Mouse (Mus musculus) ES-Bruce4 (cell line): ENCODE measurements around the gene Dnaja3. TPM values are rescaled to one million over a fixed set of nuclear protein-coding genes. Genes with fewer than 3 reads are reported as not detected.

ENCODE experiments used
- H3K27ac ChIP-seq: 2 replicates; pipeline ENCODE4 v1.5.1; 2012; ENCODE audit warnings: low read length, inconsistent platforms; ENCODE audit not compliant: insufficient read depth
- H3K27me3 ChIP-seq: 2 replicates; pipeline ENCODE4 v1.6.1; 2012; ENCODE audit warnings: mild to moderate bottlenecking, low read length, inconsistent platforms; ENCODE audit not compliant: control insufficient read depth, poor library complexity, insufficient read depth, severe bottlenecking
- H3K36me3 ChIP-seq: 2 replicates; pipeline ENCODE4 v1.6.1; 2012; ENCODE audit warnings: inconsistent platforms, mild to moderate bottlenecking, low read length, moderate library complexity; ENCODE audit not compliant: control insufficient read depth, poor library complexity, insufficient read depth, severe bottlenecking
- H3K4me1 ChIP-seq: one replicate; pipeline ENCODE4 v1.8.1; 2011; ENCODE audit warnings: low read length; ENCODE audit not compliant: control insufficient read depth, insufficient read depth
- H3K4me3 ChIP-seq: 2 replicates; pipeline ENCODE4 v1.5.1; 2011; ENCODE audit warnings: low read depth, mild to moderate bottlenecking, low read length
- H3K9ac ChIP-seq: 2 replicates; pipeline ENCODE4 v1.6.1; 2012; ENCODE audit warnings: low read depth, mild to moderate bottlenecking, inconsistent platforms; ENCODE audit not compliant: poor library complexity, severe bottlenecking
- H3K9me3 ChIP-seq: replicated peaks from 2 replicates; pipeline ENCODE4 v1.6.1; 2012; ENCODE audit warnings: mild to moderate bottlenecking, low read length, inconsistent platforms; ENCODE audit not compliant: control insufficient read depth, poor library complexity, insufficient read depth, severe bottlenecking
- CTCF ChIP-seq: IDR thresholded peaks from one replicate; pipeline ENCODE4 v1.8.1; 2011; ENCODE audit warnings: low read depth, low read length
- EP300 ChIP-seq: IDR thresholded peaks from 2 replicates; pipeline ENCODE4 v1.6.1; 2011; ENCODE audit warnings: low read depth, low read length; ENCODE audit not compliant: insufficient read depth
- POLR2A ChIP-seq: IDR thresholded peaks from one replicate; pipeline ENCODE4 v1.8.1; 2011; ENCODE audit warnings: low read length; ENCODE audit not compliant: insufficient read depth
- polyA plus RNA-seq: library from polyadenylated mRNA; stranded (reverse); fragments of >200 nt; gene quantifications from 2 replicates; pipeline ENCODE4 v1.2.4, GENCODE M21; 2011; ENCODE audit warnings: low read depth; ENCODE audit not compliant: missing spikeins, insufficient read depth, insufficient read length

Gene Dnaja3
- polyA plus RNA-seq, 1 experiment = 55.9 TPM

DNA sequence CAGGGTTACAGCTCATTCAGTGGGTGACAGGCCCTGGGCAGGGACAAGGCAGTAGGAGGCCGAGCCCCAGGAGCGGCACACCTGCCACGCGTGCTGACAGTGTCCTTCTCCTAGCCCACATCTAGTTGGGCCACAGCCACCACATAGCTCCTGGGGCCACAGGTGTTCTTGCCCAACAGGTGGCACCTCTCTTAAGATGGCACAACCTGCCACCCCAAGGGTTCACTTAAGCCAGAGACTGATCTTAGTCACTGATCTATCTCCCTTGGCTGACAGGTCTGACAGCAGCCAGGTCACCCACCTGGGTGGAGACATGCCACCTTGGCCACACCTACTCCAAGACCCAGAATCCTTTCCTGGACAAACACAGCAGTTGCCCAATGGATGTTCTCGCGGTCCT is 3.1 kb downstream of the Dnaja3 start:
- Histone ChIP-seq H3K27me3 (no peaks in the 10 kb centered on the region), H3K36me3 (no peaks in the 10 kb centered on the region), H3K9ac (no peak overlapping the region), H3K4me3 (no peak overlapping the region), H3K9me3 (no peaks in the 10 kb centered on the region), H3K4me1 (no peaks in the 10 kb centered on the region), H3K27ac (no peak overlapping the region)
- TF ChIP-seq POLR2A = no peak
- TF ChIP-seq CTCF = no peak
- TF ChIP-seq EP300 = no peak

DNA sequence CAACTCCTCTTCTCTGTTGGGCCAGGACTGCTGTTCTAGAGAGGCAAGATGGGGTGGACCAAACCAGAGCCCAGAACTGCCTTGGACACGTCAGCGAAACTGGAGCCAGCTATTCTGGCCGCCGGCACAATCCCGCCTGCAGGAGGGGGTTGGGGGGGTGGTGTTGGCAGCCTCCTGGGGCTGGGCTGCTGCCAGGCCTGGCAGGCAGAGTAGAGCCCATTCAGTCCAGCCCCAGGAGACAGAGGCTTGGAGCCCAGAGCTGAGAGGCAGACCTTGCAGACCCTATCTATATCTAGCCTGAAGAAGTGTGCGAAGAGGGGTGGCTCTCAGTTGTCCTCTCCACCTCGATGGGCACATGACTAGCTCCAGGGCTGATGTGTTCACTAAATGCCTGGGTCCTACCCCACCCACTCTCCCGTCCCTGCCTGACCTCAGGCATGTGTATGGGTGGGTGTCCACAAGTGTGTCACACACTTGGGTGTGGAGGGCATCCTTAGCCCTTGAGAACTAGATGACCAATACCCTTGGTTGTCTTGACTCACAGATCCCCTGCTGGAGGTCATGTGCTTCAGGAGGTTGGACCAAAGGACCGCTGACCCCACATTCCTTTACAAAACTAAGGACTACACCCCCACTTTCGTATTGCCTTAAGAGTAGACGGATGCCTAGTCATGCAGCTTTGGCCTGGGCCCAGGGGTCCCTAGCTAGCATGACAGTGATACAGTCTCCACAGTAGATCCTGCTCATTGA is 4.1 kb downstream of the Dnaja3 start:
- H3K27me3 ChIP-seq = no peaks in the 10 kb centered on the region
- H3K4me3 ChIP-seq = no peak overlapping the region
- no peak for TF ChIP-seq EP300
- no peak for TF ChIP-seq CTCF
- TF ChIP-seq POLR2A = no peak
- H3K36me3 ChIP-seq = no peaks in the 10 kb centered on the region
- no peak overlapping the region for H3K27ac ChIP-seq
- no peaks in the 10 kb centered on the region for H3K4me1 ChIP-seq
- no peak overlapping the region for H3K9ac ChIP-seq
- no peaks in the 10 kb centered on the region for H3K9me3 ChIP-seq

DNA sequence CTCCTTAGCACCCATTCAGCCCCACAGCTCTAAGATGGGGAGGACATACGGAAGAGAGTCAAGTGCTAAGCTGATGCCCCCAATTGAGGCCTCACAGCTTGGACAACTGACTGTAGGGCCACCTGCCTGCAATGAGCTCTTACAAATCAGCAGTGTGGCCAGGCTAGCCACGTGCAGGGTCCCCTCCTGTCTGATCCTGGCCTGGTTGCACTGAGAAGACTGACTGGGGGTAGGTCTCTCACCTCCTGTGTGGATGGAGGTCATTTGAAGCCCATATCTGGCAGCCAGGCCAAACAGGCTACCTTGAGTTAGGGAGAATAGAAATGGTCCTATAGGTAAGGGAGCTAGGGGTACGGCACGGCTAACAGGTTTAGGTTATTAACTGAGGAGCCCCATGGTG is 6.1 kb downstream of the Dnaja3 start:
- H3K9ac ChIP-seq = no peak overlapping the region
- H3K27me3 ChIP-seq = no peaks in the 10 kb centered on the region
- H3K4me1 ChIP-seq = no peaks in the 10 kb centered on the region
- H3K36me3 ChIP-seq = no peaks in the 10 kb centered on the region
- TF ChIP-seq POLR2A (no peak), CTCF (no peak), EP300 (no peak)
- H3K9me3 ChIP-seq = no peaks in the 10 kb centered on the region
- no peak overlapping the region for H3K27ac ChIP-seq
- H3K4me3 ChIP-seq = no peak overlapping the region

DNA sequence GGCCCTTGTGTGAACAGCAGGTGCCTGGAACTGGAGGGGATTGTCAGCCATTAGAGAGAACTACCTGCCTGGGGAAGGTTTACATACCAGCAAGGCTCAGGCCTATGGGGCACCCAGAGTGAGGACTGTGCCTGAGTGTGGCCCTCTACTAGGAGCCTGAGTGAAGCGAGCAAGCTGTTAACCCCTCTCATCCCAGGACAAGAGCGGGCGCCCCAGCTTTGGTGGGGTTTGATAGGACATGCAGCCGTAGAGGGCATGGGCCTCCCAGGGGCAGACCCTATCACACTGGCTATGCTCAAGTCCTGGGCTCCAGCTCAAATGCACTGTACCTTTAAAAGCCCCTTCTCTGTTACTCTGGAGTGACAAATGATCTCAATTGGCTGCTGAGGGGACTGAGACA is 7.0 kb downstream of the Dnaja3 start:
- H3K27me3 ChIP-seq = no peaks in the 10 kb centered on the region
- H3K9me3 ChIP-seq = no peaks in the 10 kb centered on the region
- no peaks in the 10 kb centered on the region for H3K4me1 ChIP-seq
- no peak overlapping the region for H3K9ac ChIP-seq
- no peak overlapping the region for H3K27ac ChIP-seq
- H3K36me3 ChIP-seq = no peaks in the 10 kb centered on the region
- H3K4me3 ChIP-seq = no peak overlapping the region
- TF ChIP-seq POLR2A (no peak), EP300 (no peak), CTCF (no peak)

DNA sequence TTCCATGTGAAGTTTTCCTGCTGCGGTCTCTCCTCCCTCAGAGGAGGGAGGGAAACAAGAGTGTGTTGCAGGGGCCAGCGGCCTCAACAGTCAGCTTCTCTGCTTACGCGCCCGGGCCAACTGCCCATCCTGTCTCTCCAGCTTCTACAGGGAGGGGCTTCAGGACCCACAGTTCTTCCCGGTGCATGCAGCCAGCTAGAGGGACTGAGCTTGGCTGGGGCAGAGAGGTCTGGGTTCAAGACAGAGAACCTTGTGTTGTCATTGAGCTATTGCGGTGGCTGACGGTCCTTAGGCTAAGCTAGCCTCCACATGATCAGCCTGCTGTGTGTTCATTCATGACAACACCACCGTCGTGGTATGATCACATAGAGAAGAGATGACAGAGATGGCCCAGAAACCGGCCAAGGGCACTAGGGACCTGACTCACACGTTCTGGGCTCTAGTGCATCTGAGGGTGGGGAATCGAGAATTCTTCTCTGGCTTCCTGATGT is 7.9 kb downstream of the Dnaja3 start:
- Histone ChIP-seq H3K36me3 (no peaks in the 10 kb centered on the region), H3K27ac (no peak overlapping the region), H3K27me3 (no peaks in the 10 kb centered on the region), H3K9ac (no peak overlapping the region), H3K4me1 (no peaks in the 10 kb centered on the region), H3K4me3 (no peak overlapping the region), H3K9me3 (no peaks in the 10 kb centered on the region)
- no peak for TF ChIP-seq POLR2A
- no peak for TF ChIP-seq EP300
- no peak for TF ChIP-seq CTCF

DNA sequence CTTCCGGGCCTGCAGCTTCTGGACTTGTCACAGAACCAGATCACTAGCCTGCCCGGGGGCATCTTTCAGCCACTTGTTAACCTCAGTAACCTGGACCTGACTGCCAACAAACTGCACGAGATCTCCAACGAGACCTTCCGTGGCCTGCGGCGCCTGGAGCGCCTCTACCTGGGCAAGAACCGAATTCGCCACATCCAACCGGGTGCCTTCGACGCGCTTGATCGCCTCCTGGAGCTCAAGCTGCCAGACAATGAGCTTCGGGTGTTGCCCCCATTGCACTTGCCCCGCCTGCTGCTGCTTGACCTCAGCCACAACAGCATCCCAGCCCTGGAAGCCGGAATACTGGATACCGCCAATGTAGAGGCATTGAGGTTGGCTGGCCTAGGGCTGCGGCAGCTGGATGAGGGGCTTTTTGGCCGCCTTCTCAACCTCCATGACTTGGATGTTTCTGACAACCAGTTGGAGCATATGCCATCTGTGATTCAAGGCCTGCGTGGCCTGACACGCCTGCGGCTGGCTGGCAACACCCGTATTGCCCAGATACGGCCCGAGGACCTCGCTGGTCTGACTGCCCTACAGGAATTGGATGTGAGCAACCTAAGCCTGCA is 8.7 kb downstream of the Dnaja3 start:
- Histone ChIP-seq H3K36me3 (no peaks in the 10 kb centered on the region), H3K27ac (no peak overlapping the region), H3K27me3 (no peaks in the 10 kb centered on the region), H3K9ac (no peak overlapping the region), H3K9me3 (no peaks in the 10 kb centered on the region), H3K4me3 (peak overlapping the region; percentile 10), H3K4me1 (no peaks in the 10 kb centered on the region)
- TF ChIP-seq POLR2A = no peak
- TF ChIP-seq CTCF = no peak
- TF ChIP-seq EP300 = no peak
